Mouse (Mus musculus) liver, adult 2 months (tissue): Measurements from ENCODE around the gene Aars2. TPM values are rescaled to one million over a fixed set of nuclear protein-coding genes. Genes with fewer than 3 reads are reported as not detected.

Experiments
- DNase-seq: peaks from one replicate; pipeline ENCODE4 v3.0.0-alpha.2; 2011; ENCODE audit warnings: low read depth, low spot score; ENCODE audit errors: extremely low read depth
- H3K27ac ChIP-seq: fragments of 200-500 bp; replicated peaks from 2 replicates; pipeline ENCODE4 v1.5.1; 2012; ENCODE audit warnings: low read depth, mild to moderate bottlenecking, control low read depth, inconsistent platforms, low read length; ENCODE audit not compliant: insufficient read depth
- H3K27me3 ChIP-seq: fragments of 200-500 bp; 2 replicates; pipeline ENCODE4 v1.6.1; 2012; ENCODE audit warnings: mild to moderate bottlenecking, moderate library complexity, low read length, inconsistent platforms; ENCODE audit not compliant: control insufficient read depth, insufficient read depth
- H3K36me3 ChIP-seq: fragments of 200-500 bp; 2 replicates; pipeline ENCODE4 v1.6.1; 2012; ENCODE audit warnings: low read length, inconsistent platforms; ENCODE audit not compliant: control insufficient read depth, insufficient read depth
- H3K4me1 ChIP-seq: fragments of 200-500 bp; 2 replicates; pipeline ENCODE4 v1.6.1; 2011; ENCODE audit warnings: low read length; ENCODE audit not compliant: control insufficient read depth, insufficient read depth
- H3K4me3 ChIP-seq: fragments of 200-500 bp; 2 replicates; pipeline ENCODE4 v1.5.1; 2011; ENCODE audit warnings: low read depth, mild to moderate bottlenecking, control low read depth, low read length, moderate library complexity; ENCODE audit not compliant: insufficient read depth
- H3K79me2 ChIP-seq: fragments of 200-500 bp; 2 replicates; pipeline ENCODE4 v1.6.1; 2012; ENCODE audit warnings: inconsistent platforms, mild to moderate bottlenecking, low read length, moderate library complexity; ENCODE audit not compliant: control insufficient read depth, insufficient read depth
- H3K9ac ChIP-seq: fragments of 200-500 bp; 2 replicates; pipeline ENCODE4 v1.6.1; 2012; ENCODE audit warnings: low read depth, mild to moderate bottlenecking, control low read depth, inconsistent platforms, low read length
- CTCF ChIP-seq: fragments of 200-500 bp; IDR thresholded peaks from 2 replicates; pipeline ENCODE4 v1.5.1; 2011; ENCODE audit warnings: low read depth, low read length, control low read depth
- POLR2A ChIP-seq: fragments of 200-500 bp; IDR thresholded peaks from 2 replicates; pipeline ENCODE4 v1.6.1; 2011; ENCODE audit warnings: low read length, control low read depth; ENCODE audit not compliant: insufficient read depth; ENCODE audit errors: extremely low read depth
- WGBS: fragments of 180-500 bp; shearing (Covaris S2); methylation state at CpG from one replicate; pipeline ENCODE4 v1.1.7; 2018; 5-methylcytosine and 5-hydroxymethylcytosine counted together
- polyA plus RNA-seq: library from polyadenylated mRNA; depleted of rRNA; stranded (reverse); fragments of >200 nt; gene quantifications from 2 replicates; pipeline ENCODE4 v1.2.3, GENCODE M21; 2012; rRNA removed
- total RNA-seq: library from RNA; depleted of rRNA; stranded (reverse); fragments of >200 nt; gene quantifications from 2 replicates; pipeline ENCODE4 v1.2.3, GENCODE M21; 2014; rRNA removed

Gene Aars2
- total RNA-seq (10.6 and 11.6 TPM in 2 replicates), polyA plus RNA-seq (18.9 and 21.4 TPM in 2 replicates)

DNA sequence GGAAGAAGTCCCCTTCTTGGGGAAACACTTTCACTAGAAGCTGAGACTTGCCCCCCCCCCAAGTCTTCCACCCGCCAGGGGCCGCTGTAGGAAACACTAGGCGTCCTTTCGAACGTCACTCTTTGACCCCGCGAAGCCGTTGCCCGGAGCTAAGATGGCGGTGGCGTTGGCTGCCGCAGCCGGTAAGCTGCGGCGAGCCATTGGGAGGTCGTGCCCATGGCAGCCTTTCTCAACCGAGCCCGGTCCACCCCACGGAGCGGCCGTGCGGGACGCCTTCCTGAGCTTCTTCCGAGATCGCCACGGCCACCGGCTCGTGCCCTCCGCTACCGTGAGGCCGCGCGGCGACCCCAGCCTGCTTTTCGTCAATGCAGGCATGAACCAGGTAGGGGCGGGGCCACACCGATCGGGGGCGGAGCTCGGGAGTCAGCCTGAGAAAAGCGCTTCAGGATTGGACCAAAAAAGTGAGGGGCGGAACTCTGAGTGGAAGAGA lies at the start of gene Aars2:
Aars2 (plus strand) TSS at position 142 of the 490 bp plus-strand sequence.
- no peaks in the 10 kb centered on the region for H3K79me2 ChIP-seq
- H3K9ac ChIP-seq = peak within 1 kb of the TSS; percentile 91
- under 1% methylated on average over 42 of the region's 42 CpGs for WGBS
- peak; percentile 76 for DNase-seq
- H3K4me1 ChIP-seq = peaks cover 5% of the 10 kb centered on the region; the same call in 1 of the 2 replicates
- H3K27me3 ChIP-seq = no peaks in the 10 kb centered on the region
- TF ChIP-seq CTCF (peak; percentile 75), POLR2A (peak; percentile 67; the same call in 1 of the 2 replicates)
- H3K36me3 ChIP-seq = no peaks in the 10 kb centered on the region; the same call in 1 of the 2 replicates
- peak within 1 kb of the TSS; percentile 87 for H3K4me3 ChIP-seq
- peak within 1 kb of the TSS; percentile 84 for H3K27ac ChIP-seq

DNA sequence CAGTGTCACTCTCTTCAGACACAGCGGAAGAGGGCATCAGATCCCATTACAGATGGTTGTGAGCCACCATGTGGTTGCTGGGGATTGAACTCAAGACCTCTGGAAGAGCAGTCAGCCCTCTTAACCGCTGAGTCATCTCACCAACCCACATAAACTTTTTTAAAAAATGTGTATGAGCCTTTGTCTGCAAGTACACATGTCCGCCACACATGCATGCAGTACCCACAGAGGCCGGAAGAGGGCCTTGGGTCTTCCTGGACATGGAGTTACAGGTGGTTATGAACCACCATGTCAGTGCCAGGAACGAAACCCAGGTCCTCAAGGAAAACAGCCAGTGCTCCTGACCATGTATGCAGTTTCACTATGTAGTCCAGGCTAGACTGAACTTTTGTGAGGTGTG lies 49.2 kb upstream of the Aars2 start:
- no peak overlapping the region for H3K4me3 ChIP-seq
- TF ChIP-seq POLR2A (no peak), CTCF (no peak)
- no peaks in the 10 kb centered on the region for H3K4me1 ChIP-seq
- no peak overlapping the region for H3K9ac ChIP-seq
- H3K27ac ChIP-seq = no peak overlapping the region
- DNase-seq = no peak
- no peaks in the 10 kb centered on the region for H3K36me3 ChIP-seq
- H3K79me2 ChIP-seq = no peaks in the 10 kb centered on the region
- WGBS = 94% methylated on average over 5 of the region's 5 CpGs
- no peaks in the 10 kb centered on the region for H3K27me3 ChIP-seq

GRCm38 (mm10) chr17:45458516-45458915 lies 48.1 kb upstream of the Aars2 start:
- H3K9ac ChIP-seq = no peak overlapping the region
- no peak overlapping the region for H3K27ac ChIP-seq
- WGBS = 87% methylated on average over 4 of the region's 4 CpGs

GRCm38 (mm10) chr17:45459062-45459461 lies 47.6 kb upstream of the Aars2 start:
- TF ChIP-seq CTCF (no peak), POLR2A (no peak)
- WGBS = 89% methylated on average over 8 of the region's 8 CpGs
- H3K36me3 ChIP-seq = no peaks in the 10 kb centered on the region
- H3K4me1 ChIP-seq = no peaks in the 10 kb centered on the region
- no peak overlapping the region for H3K9ac ChIP-seq
- no peak overlapping the region for H3K27ac ChIP-seq
- no peak overlapping the region for H3K4me3 ChIP-seq
- no peak for DNase-seq
- H3K27me3 ChIP-seq = no peaks in the 10 kb centered on the region
- H3K79me2 ChIP-seq = no peaks in the 10 kb centered on the region

More at GRCm38 (mm10) chr17:45458516-45458915, 48.1 kb upstream of the Aars2 start:
- Histone ChIP-seq H3K27me3 (no peaks in the 10 kb centered on the region), H3K4me3 (no peak overlapping the region), H3K4me1 (no peaks in the 10 kb centered on the region), H3K79me2 (no peaks in the 10 kb centered on the region), H3K36me3 (no peaks in the 10 kb centered on the region)
- no peak for TF ChIP-seq POLR2A
- no peak for TF ChIP-seq CTCF
- no peak for DNase-seq

GRCm38 (mm10) chr17:45462506-45462905 lies 44.1 kb upstream of the Aars2 start:
- Histone ChIP-seq H3K27ac (no peak overlapping the region), H3K9ac (no peak overlapping the region), H3K79me2 (no peaks in the 10 kb centered on the region), H3K4me1 (no peaks in the 10 kb centered on the region), H3K36me3 (no peaks in the 10 kb centered on the region), H3K27me3 (0 out of 2 replicates have a peak, but pooled peaks cover 3% of the 10 kb centered on the region), H3K4me3 (no peak overlapping the region)
- WGBS = 94% methylated on average over 4 of the region's 4 CpGs
- no peak for DNase-seq
- TF ChIP-seq POLR2A (no peak), CTCF (no peak)

DNA sequence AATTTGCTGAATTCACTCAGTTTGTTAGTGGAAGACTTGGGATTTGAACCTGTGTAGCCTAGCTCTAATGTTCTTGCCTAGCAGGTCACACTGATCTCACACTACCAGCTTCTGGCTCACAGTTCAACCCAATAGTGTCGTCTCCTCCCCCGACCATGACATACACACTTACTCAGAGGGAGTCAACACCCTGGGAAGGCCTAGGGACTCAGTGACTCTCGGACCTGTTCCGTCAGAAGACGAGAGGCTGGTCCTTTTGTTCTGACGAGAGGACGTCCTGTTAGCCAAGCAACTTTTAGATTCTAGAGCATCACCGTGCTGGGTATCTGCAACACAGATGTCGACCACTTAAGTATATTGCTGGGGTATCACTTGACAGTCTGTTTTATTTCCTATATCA lies 42.4 kb upstream of the Aars2 start:
- 87% methylated on average over 9 of the region's 9 CpGs for WGBS

More for the DNA sequence above, 42.4 kb upstream of the Aars2 start:
- H3K4me1 ChIP-seq = no peaks in the 10 kb centered on the region
- peaks cover 3% of the 10 kb centered on the region; the same call in 1 of the 2 replicates for H3K27me3 ChIP-seq
- no peaks in the 10 kb centered on the region for H3K36me3 ChIP-seq
- no peaks in the 10 kb centered on the region for H3K79me2 ChIP-seq
- H3K4me3 ChIP-seq = no peak overlapping the region
- H3K27ac ChIP-seq = no peak overlapping the region
- H3K9ac ChIP-seq = no peak overlapping the region
- DNase-seq = no peak
- no peak for TF ChIP-seq CTCF
- no peak for TF ChIP-seq POLR2A
